In the genomic region with DNA sequence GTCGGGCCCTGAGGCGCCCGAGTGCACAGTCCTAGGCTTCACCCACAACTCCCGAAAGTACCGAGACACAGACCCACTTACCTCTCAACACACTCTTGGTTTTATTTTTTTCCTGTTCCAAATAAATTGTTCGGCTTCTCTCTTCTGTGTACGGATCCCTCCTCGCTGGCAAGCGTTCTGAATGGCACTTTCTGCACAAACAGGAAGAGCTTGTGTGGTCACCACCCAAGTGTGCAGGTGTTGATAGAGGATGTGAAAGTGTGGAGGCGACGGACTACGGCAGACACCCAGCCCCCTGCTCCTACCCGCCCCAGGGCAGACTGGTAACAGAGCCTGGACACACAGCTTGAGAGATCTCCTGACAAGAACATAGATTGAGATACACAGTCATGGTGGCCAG, we compare ENCODE assay signal across 9 mouse cellular contexts. TPM values are rescaled to one million over a fixed set of nuclear protein-coding genes. Genes with fewer than 3 reads are reported as not detected.
DNase-seq lines count a peak whose midpoint lies in the region; ATAC-seq lines count a peak whose summit lies in the region.
"Had no signal": no experiment of that assay in that cellular context is flagged by ENCODE, and none has a peak within 500 bp of the region (broad histone marks: within the 10 kb centered on the region; RNA-seq: fewer than 3 reads in every experiment).

Aff3 (minus strand) TSS at position 179 of the 400 bp plus-strand sequence.

- no peaks in the 10 kb centered on the region for H3K27me3 ChIP-seq in midbrain, embryonic 11.5 days (ENCODE audit: control insufficient read depth, insufficient read depth, low read length)
- no peaks in the 10 kb centered on the region for H3K27me3 ChIP-seq in midbrain, embryonic 10.5 days (ENCODE audit: low read depth, poor library complexity, severe bottlenecking)
- H3K27me3 ChIP-seq in forebrain, embryonic 12.5 days = no peaks in the 10 kb centered on the region
- H3K27me3 ChIP-seq in limb, embryonic 13.5 days = no peaks in the 10 kb centered on the region
- no peaks in the 10 kb centered on the region for H3K27me3 ChIP-seq in neural tube, embryonic 13.5 days

- H3K9ac ChIP-seq in midbrain, embryonic 11.5 days (ENCODE audit: low read length) = no peak within 1 kb of the TSS
- H3K9ac ChIP-seq in forebrain, embryonic 12.5 days = no peak within 1 kb of the TSS
- no peak within 1 kb of the TSS for H3K9ac ChIP-seq in limb, embryonic 13.5 days
- H3K9ac ChIP-seq in neural tube, embryonic 13.5 days = no peak within 1 kb of the TSS

- no peak within 1 kb of the TSS for H3K4me3 ChIP-seq in midbrain, embryonic 11.5 days (ENCODE audit: low read depth, low read length)
- no peak within 1 kb of the TSS for H3K4me3 ChIP-seq in midbrain, embryonic 10.5 days
- H3K4me3 ChIP-seq in forebrain, embryonic 12.5 days (replicated peaks) = no peak within 1 kb of the TSS
- no peak within 1 kb of the TSS for H3K4me3 ChIP-seq in limb, embryonic 13.5 days
- H3K4me3 ChIP-seq in neural tube, embryonic 13.5 days = no peak within 1 kb of the TSS
- H3K4me3 ChIP-seq: erythroblast, embryonic 14.5 days had no signal

- no peak for DNase-seq in midbrain, embryonic 11.5 days (ENCODE audit: low spot score, missing footprints)
- DNase-seq in midbrain, embryonic 10.5 days (ENCODE audit: low spot score) = no peak
- DNase-seq in cerebellum, postnatal 36 days = no peak
- DNase-seq in embryo, embryonic 10 days (ENCODE audit: low spot score) = no peak
- no peak for DNase-seq in cerebellum, adult 9-10 months

- ATAC-seq in midbrain, embryonic 11.5 days (ENCODE audit: low FRiP score) = no peak
- no peak for ATAC-seq in forebrain, embryonic 12.5 days (ENCODE audit: low FRiP score)
- ATAC-seq in limb, embryonic 13.5 days (ENCODE audit: low FRiP score, low read depth) = no peak
- ATAC-seq in neural tube, embryonic 13.5 days (ENCODE audit: low read depth) = no peak

- no peaks in the 10 kb centered on the region for H3K4me1 ChIP-seq in midbrain, embryonic 11.5 days (ENCODE audit: control insufficient read depth, insufficient read depth, low read length)
- H3K4me1 ChIP-seq in midbrain, embryonic 10.5 days = 0 out of 2 replicates have a peak, but pooled peaks cover 3% of the 10 kb centered on the region
- no peaks in the 10 kb centered on the region for H3K4me1 ChIP-seq in forebrain, embryonic 12.5 days
- H3K4me1 ChIP-seq in limb, embryonic 13.5 days = peaks cover 43% of the 10 kb centered on the region
- H3K4me1 ChIP-seq in neural tube, embryonic 13.5 days (replicated peaks) = 0 out of 2 replicates have a peak, but pooled peaks cover 3% of the 10 kb centered on the region

- no peaks in the 10 kb centered on the region for H3K9me3 ChIP-seq in midbrain, embryonic 11.5 days (ENCODE audit: control insufficient read depth, low read length)
- H3K9me3 ChIP-seq in midbrain, embryonic 10.5 days (replicated peaks) = no peaks in the 10 kb centered on the region
- no peaks in the 10 kb centered on the region for H3K9me3 ChIP-seq in forebrain, embryonic 12.5 days
- no peaks in the 10 kb centered on the region for H3K9me3 ChIP-seq in limb, embryonic 13.5 days
- no peaks in the 10 kb centered on the region for H3K9me3 ChIP-seq in neural tube, embryonic 13.5 days

- no peak within 1 kb of the TSS for H3K27ac ChIP-seq in midbrain, embryonic 11.5 days (ENCODE audit: low read depth, low read length)
- H3K27ac ChIP-seq in midbrain, embryonic 10.5 days (replicated peaks) = no peak within 1 kb of the TSS
- no peak within 1 kb of the TSS for H3K27ac ChIP-seq in forebrain, embryonic 12.5 days
- H3K27ac ChIP-seq in limb, embryonic 13.5 days = no peak within 1 kb of the TSS
- H3K27ac ChIP-seq in neural tube, embryonic 13.5 days (replicated peaks) = no peak within 1 kb of the TSS

- H3K4me2 ChIP-seq in midbrain, embryonic 11.5 days = no peak within 1 kb of the TSS
- no peak within 1 kb of the TSS for H3K4me2 ChIP-seq in forebrain, embryonic 12.5 days
- no peak within 1 kb of the TSS for H3K4me2 ChIP-seq in limb, embryonic 13.5 days (replicated peaks)
- H3K4me2 ChIP-seq in neural tube, embryonic 13.5 days = no peak within 1 kb of the TSS

- WGBS in midbrain, embryonic 11.5 days = 92% methylated on average over 13 of the region's 13 CpGs
- 92% methylated on average over 13 of the region's 13 CpGs for WGBS in midbrain, embryonic 10.5 days
- WGBS in forebrain, embryonic 12.5 days = 86% methylated on average over 13 of the region's 13 CpGs
- WGBS in limb, embryonic 13.5 days = 79% methylated on average over 13 of the region's 13 CpGs
- WGBS in neural tube, embryonic 13.5 days = 89% methylated on average over 13 of the region's 13 CpGs

- no peaks in the 10 kb centered on the region for H3K36me3 ChIP-seq in midbrain, embryonic 11.5 days (ENCODE audit: control insufficient read depth, insufficient read depth, low read length)
- H3K36me3 ChIP-seq in midbrain, embryonic 10.5 days = no peaks in the 10 kb centered on the region
- H3K36me3 ChIP-seq in forebrain, embryonic 12.5 days (replicated peaks) = no peaks in the 10 kb centered on the region
- no peaks in the 10 kb centered on the region for H3K36me3 ChIP-seq in limb, embryonic 13.5 days
- H3K36me3 ChIP-seq in neural tube, embryonic 13.5 days = no peaks in the 10 kb centered on the region

RNA-seq across cellular contexts. Expression of gene Aff3, which starts in this region (rescaled TPM):
- polyA plus RNA-seq in midbrain, embryonic 11.5 days (2014; fragmentation: Nextera tagmentation; extraction: Ambion mirVana) = 15.3 and 16.3 TPM in 2 replicates
- polyA plus RNA-seq in midbrain, embryonic 10.5 days (2016; fragmentation: Nextera tagmentation; extraction: Ambion mirVana) = 3.0 and 4.7 TPM in 2 replicates
- 15.1 and 25.7 TPM in 2 replicates for polyA plus RNA-seq in forebrain, embryonic 12.5 days (2016; fragmentation: Nextera tagmentation; extraction: Ambion mirVana)
- 20.6 and 24.9 TPM in 2 replicates for polyA plus RNA-seq in limb, embryonic 13.5 days (2015; fragmentation: Nextera tagmentation; extraction: Ambion mirVana)
- polyA plus RNA-seq in neural tube, embryonic 13.5 days (2015; fragmentation: Nextera tagmentation; extraction: Ambion mirVana) = 32.1 and 32.3 TPM in 2 replicates
